ENCODE assay signal across 22 mouse cellular contexts in genomic region chr3:157576862-157577261, GRCm38 (mm10).
"Had no signal": no experiment of that assay in that cellular context is flagged by ENCODE, and none has a peak within 500 bp of the region (broad histone marks: within the 10 kb centered on the region; RNA-seq: fewer than 3 reads in every experiment).

No protein-coding gene starts in this region.

- H3K9me3 ChIP-seq: heart, embryonic 13.5 days; heart, embryonic 15.5 days; hindbrain, embryonic 13.5 days; hindbrain, embryonic 15.5 days; kidney, embryonic 15.5 days; limb, embryonic 10.5 days; limb, embryonic 12.5 days had no signal

- DNase-seq: gastrocnemius, postnatal 14 days; gastrocnemius, postnatal 36 days; heart, adult 11 months; heart, adult 2 months; heart, postnatal 14 days; heart, postnatal 36 days; kidney, adult 11 months; kidney, adult 2 months; kidney, adult 9 months; kidney, postnatal 14 days; kidney, postnatal 36 days had no signal

- H3K36me3 ChIP-seq: heart, embryonic 13.5 days; heart, embryonic 15.5 days; hindbrain, embryonic 13.5 days; hindbrain, embryonic 15.5 days; kidney, embryonic 15.5 days; limb, embryonic 10.5 days; limb, embryonic 12.5 days had no signal

- H3K27me3 ChIP-seq: heart, embryonic 13.5 days; heart, embryonic 15.5 days; hindbrain, embryonic 15.5 days; kidney, embryonic 15.5 days had no signal

- H3K4me3 ChIP-seq: heart, adult 2 months; heart, embryonic 13.5 days; heart, embryonic 15.5 days; hindbrain, embryonic 13.5 days; hindbrain, embryonic 15.5 days; kidney, embryonic 15.5 days; left cerebral cortex, adult 2 months; limb, embryonic 10.5 days; limb, embryonic 12.5 days had no signal

- H3K4me1 ChIP-seq: hindbrain, embryonic 13.5 days; hindbrain, embryonic 15.5 days; kidney, embryonic 15.5 days; limb, embryonic 10.5 days; limb, embryonic 12.5 days had no signal

- H3K27ac ChIP-seq: heart, adult 2 months; heart, embryonic 13.5 days; heart, embryonic 15.5 days; hindbrain, embryonic 13.5 days; hindbrain, embryonic 15.5 days; hindbrain, postnatal 0 days; kidney, embryonic 15.5 days; kidney, postnatal 0 days; left cerebral cortex, adult 2 months; limb, embryonic 10.5 days; limb, embryonic 12.5 days had no signal

- ATAC-seq: hindbrain, postnatal 0 days; intestine, embryonic 16.5 days had no signal
